Mouse (Mus musculus) left cerebral cortex, adult 2 months (tissue): ENCODE results near the gene Frmd4b. TPM values are rescaled to one million over a fixed set of nuclear protein-coding genes. Genes with fewer than 3 reads are reported as not detected.

Experiments
- DNase-seq, 2 experiments: peaks; one replicate each; pipeline ENCODE4 v3.0.0; 2021 to 2022; ENCODE audit warnings: low spot score in 2 of 2, mixed read lengths in 1 of 2; ENCODE audit errors: extremely low spot score in 1 of 2
- H3K27ac ChIP-seq: fragments of 200-600 bp; 2 replicates; pipeline ENCODE4 v1.8.1; 2022
- H3K4me3 ChIP-seq: fragments of 200-600 bp; 2 replicates; pipeline ENCODE4 v1.8.1; 2022
- CTCF ChIP-seq: fragments of 200-600 bp; IDR thresholded peaks from 2 replicates; pipeline ENCODE4 v1.8.1; 2022; ENCODE audit warnings: antibody characterized with exemption, mild to moderate bottlenecking, moderate library complexity
- intact Hi-C: fragments of 180-260 bp; cut with DNase I; formaldehyde crosslinking; loops from one replicate; pipeline ENCODE4 v1.15.1; 2025
- long read RNA-seq, 2 experiments: library from polyadenylated mRNA; stranded (forward); transcript quantifications; one replicate each; pipeline ENCODE4 v2.0.0; 2021; ENCODE audit warnings: borderline mapping rate in 2 of 2
- total RNA-seq, 2 experiments: library from RNA; stranded (reverse); gene quantifications; 2 replicates each; pipeline ENCODE4 v1.2.3; 2021

Gene Frmd4b
- total RNA-seq = 10 to 100 TPM; 14.2 to 15.6 TPM
- long read RNA-seq, experiment 1, full-length matches to known transcripts = 6 of 9 reads
- long read RNA-seq, experiment 1, partial matches to known transcripts = 1 of 9 reads
- long read RNA-seq, experiment 1, other reads (novel, unspliced or antisense) = 2 of 9 reads
- long read RNA-seq, experiment 2, full-length matches to known transcripts = 6 of 10 reads
- long read RNA-seq, experiment 2, partial matches to known transcripts = 3 of 10 reads
- long read RNA-seq, experiment 2, other reads (novel, unspliced or antisense) = 1 of 10 reads

DNA sequence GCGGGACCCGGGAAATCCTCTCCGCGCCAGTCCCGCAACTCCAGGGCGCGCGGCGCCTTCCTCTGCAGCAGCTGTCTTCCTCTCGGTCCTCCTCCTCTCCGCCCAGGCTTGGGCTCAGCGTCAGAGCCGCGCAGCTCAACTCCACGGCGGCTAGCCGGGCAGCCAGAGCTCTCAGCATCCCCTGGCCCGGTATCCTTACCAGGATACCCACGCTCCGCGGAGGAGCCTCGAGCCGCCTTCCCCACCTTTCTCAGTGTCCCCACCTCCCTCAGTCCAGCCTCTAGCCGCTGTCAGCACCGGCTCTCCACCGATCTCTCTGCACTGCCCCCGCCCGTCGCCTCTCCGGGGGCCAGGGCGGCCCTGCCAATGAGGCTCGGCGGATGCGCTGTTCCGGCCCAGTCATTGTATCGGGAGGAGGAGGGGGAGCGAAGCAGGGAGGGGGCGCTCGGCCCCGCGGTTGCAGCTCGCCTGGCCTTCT, at the start of gene Frmd4b:
TSS of gene Frmd4b (minus strand) at position 276 of the 478 bp plus-strand sequence.
- Histone ChIP-seq H3K4me3 (peak within 1 kb of the TSS; percentile 54), H3K27ac (peak within 1 kb of the TSS; percentile 85)
- no peak for TF ChIP-seq CTCF
- intact Hi-C loops = loop anchor here (5.0 kb wide), 1 partner anchor 125 kb away; no protein-coding TSS in a partner anchor
- peak; percentile 67 to 69 for DNase-seq

DNA sequence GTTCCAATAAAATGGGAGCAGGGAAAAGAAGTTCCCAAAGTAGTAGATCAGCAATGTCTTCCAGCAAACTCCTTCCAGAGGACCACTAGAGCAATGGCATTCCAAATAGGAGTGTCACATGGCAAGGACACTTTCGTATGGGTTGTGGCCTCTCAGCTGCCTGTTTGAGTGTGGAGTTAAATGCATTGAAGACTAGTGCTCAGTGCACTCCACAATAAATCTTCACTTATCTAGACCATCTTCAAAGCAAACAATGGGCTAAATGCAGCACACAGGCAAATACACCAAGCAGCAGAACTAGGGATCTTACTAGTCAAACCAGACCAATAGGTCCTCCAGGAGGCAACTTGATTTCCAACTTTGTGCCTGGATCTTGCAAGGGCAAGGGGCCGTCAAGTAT, 49.1 kb upstream of the Frmd4b start:
- intact Hi-C loops = no loop called here
- TF ChIP-seq CTCF = no peak
- Histone ChIP-seq H3K27ac (no peak overlapping the region), H3K4me3 (no peak overlapping the region)
- DNase-seq = no peak

DNA sequence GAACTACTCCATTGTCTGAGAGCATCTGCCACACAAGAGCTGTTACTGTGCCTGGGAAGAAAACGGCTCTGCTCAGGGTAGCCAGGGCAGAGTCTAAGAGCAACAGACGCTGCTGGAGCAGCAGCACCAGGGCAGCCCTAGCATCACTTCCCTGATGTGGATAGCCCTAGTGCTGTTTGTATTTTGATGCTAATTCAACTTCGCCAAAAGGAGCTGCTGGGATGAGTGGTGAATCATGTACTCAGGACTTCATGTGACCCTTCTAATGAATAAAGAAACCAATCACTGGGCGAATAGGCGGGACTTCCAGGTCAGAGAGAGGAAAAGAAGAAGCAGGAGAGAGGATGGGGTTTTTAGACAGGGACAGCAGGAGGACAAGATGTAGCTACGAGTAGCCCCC, 41.6 kb upstream of the Frmd4b start:
- no peak for TF ChIP-seq CTCF
- DNase-seq = no peak
- Histone ChIP-seq H3K27ac (no peak overlapping the region), H3K4me3 (no peak overlapping the region)
- intact Hi-C loops = no loop called here

DNA sequence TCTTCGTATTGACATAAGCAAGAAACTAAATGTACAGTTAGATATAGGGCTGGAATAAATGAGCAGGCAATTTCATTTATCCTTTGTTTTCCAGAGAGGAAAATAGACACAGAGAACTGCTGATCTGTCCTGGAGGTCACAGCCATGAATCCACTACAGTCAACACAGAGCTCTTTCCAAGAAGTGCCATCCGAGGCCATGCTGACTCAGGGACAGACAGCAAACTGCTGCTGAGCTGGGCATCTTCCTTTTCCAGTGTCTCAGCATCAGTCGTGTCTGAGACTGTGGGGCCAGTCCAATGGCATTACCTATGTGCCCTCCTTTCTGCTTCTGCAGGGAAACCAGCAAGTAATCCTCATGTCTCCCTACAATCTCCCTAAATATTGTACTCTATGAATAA, 38.6 kb upstream of the Frmd4b start:
- no peak for TF ChIP-seq CTCF
- DNase-seq = no peak
- Histone ChIP-seq H3K4me3 (no peak overlapping the region), H3K27ac (no peak overlapping the region)
- intact Hi-C loops = no loop called here

DNA sequence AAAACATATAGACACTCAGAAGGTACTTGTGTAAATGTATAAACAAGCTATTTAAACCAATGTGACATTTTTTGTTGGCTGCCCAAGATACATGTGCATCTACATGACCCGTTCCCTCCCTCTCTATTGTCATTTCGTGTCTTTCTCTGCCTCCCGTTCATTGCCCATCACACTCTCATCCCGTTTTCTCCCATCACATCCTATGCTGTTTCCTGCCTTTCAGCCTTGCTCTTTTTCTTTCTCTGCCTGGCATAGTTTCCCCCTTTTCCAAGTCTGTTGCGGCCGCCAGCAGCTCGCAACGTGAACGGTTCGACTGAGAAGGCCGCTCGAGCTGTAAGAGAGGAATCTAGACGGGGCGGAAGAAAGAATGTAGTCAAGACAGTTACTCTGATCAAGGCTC, 30.2 kb upstream of the Frmd4b start:
- TF ChIP-seq CTCF = no peak
- H3K4me3 ChIP-seq = no peak overlapping the region
- no peak overlapping the region for H3K27ac ChIP-seq
- DNase-seq = no peak
- intact Hi-C loops = no loop called here

DNA sequence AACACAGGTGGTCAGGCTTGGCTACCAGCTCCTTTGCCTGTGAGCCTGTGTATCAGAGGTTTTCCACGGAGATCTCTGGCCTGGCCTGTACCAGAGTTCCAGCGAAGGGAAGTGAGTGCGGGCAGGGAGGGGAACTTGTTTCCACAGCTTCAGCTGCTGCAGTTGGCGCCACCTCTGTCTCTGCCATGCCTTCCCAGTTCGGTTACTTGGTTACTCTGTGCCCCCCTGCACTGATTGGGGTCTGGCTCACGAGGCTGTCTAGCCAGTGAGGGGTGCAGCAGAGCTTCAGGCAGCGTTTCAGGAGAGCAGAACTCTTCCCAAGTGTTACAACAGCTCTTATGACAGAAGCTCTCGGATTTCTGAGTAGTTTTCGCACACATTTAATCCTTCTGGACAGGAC, 6.0 kb upstream of the Frmd4b start:
- Histone ChIP-seq H3K4me3 (no peak overlapping the region), H3K27ac (no peak overlapping the region)
- TF ChIP-seq CTCF = no peak
- DNase-seq = no peak
- intact Hi-C loops = no loop called here

DNA sequence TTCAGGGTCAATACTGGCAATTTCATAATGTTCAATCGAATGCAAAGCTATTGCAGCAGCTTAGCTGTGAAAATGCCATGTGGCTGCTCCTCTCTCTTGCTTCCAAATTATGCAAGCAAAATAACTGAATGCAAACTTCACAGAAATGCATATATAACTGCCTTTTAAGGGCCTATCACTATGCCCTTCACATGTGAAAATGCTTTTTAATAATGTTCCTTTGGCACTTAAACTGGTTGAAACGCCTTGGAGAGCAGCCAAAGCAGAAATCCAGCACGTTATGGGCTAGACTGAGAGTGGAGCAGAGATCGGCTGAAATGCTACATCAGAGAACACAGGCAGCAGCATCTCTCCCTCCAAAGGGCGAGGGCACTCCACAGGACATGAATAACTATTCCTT, 4.9 kb upstream of the Frmd4b start:
- intact Hi-C loops = no loop called here
- Histone ChIP-seq H3K27ac (no peak overlapping the region), H3K4me3 (no peak overlapping the region)
- TF ChIP-seq CTCF = no peak
- DNase-seq = no peak

DNA sequence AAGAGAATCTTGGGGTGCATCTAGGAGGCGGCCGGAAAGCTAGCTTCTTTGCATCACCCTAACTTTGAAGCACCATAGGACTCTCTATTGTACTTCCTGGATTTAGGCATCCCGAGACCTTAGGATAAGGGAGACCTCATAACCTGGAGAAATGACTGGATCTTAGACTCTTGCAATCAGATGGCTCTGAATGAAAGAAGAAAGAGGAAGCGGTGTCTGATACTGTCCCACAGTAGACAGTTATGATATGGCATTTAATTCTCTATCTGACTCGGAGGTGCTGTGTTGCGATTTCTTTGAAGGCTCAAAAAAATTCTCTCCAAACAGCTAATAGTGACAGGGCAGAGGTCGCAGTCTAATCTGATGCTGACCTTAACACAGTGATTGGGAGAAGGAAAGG, 433 bp upstream of the Frmd4b start:
- peak overlapping the region; percentile 54 for H3K4me3 ChIP-seq
- H3K27ac ChIP-seq = no peak overlapping the region; the same call in 1 of the 2 replicates
- intact Hi-C loops = loop anchor here (5.0 kb wide), 1 partner anchor 125 kb away; no protein-coding TSS in a partner anchor
- TF ChIP-seq CTCF = no peak
- DNase-seq = no peak

DNA sequence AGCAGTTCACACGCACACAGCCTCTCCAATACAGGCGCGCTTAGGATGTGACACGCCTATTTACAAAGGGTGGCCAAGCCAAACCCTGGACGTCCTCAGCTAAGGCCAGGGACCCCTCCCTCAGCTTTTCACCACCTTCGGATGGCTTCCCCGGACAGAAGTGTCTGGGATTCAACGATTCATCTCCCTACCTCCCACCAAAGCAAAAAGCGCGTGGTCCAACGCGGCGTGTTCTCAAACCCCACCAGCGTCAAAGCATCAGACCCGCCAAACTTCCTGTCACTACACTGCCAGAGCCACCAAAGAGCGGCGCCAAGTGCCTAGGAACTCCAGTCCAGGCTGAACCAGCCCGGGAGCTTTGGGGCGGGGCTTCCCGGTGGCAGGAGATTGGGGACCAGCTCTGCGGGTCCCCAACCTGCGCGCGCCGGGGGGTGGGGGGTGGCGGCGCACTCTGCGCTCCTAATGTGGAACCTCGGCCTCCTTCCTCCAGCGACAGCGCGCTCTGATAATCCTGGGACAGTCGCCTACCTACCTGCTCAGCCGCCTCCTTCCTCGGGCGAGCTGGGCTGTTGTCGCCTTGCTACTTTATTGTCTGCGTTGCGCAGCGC, 579 bp downstream of the Frmd4b start:
- intact Hi-C loops = loop anchor here (5.0 kb wide), 1 partner anchor 126 kb away; no protein-coding TSS in a partner anchor
- H3K27ac ChIP-seq = peak overlapping the region; percentile 85; the same call in 1 of the 2 replicates
- H3K4me3 ChIP-seq = peak overlapping the region; percentile 54
- no peak for TF ChIP-seq CTCF
- peak; percentile 35 to 47 for DNase-seq

DNA sequence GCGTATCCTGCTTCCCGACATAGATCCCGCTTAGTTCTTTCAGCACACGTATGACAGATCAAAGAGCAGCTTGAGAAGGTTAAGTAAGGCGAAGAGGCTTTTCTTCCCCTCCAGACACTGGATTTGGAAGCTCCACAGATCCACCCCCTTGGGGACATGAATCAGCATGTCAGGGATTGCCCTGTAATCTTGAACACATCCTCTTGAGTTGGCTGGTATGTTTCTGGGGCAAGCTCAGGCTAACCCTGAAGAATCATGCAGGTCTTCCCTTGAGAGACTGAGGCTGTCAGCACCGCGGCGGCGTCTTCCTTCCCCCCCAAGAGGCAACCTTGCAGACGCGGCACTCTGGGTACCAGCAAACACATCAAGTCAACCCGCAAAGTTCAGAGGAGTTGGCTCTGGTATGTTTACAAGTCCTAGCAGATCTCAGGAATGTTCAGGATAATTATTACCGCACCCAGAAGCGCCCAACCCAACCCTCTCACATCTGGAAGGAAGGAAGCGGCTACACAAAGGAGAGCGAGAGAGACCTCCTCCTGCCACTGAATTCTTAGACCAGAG, 1.4 kb downstream of the Frmd4b start:
- H3K27ac ChIP-seq = no peak overlapping the region
- no peak for TF ChIP-seq CTCF
- intact Hi-C loops = loop anchor here (5.0 kb wide), 1 partner anchor 126 kb away; no protein-coding TSS in a partner anchor
- peak overlapping the region; percentile 54 for H3K4me3 ChIP-seq
- peak in 1 of 2 experiments; percentile 11 for DNase-seq

DNA sequence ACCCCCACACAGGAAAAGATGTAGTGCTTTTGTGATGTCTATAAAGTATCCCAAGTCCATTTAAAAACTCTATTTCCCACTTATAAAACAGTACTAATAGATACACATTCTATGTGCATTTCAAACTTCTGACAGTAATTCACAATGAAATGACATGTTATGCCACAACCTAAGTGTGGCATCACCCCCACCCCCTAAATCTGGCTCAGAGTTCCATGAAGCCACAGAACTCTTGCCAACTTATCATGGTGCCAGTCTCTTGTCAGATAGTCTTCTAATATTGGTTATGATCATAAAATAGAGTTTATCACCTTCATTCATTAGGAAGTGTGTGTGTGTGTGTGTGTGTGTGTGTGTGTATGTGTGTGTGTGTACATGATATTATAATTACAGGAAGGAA, 3.2 kb downstream of the Frmd4b start:
- no peak for DNase-seq
- no peak for TF ChIP-seq CTCF
- H3K4me3 ChIP-seq = no peak overlapping the region
- intact Hi-C loops = no loop called here
- H3K27ac ChIP-seq = no peak overlapping the region

DNA sequence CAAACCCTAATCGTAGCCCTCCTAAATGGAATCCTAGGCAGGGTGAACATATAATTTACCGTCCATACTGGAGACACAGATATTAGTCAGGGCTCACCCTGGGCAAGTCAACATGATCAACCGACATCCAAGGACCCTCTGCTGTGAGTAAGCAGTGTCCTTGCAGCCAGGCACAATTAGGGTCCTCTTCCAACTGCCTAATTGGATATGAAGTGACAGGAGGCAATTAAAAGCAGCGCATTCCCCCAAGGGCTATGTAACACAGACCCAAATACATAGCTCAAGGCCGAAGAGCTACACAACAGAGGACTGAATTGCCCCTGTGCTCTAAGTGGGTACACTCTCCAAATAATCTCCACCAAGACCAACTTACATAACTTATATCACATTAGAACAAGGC, 4.5 kb downstream of the Frmd4b start:
- H3K4me3 ChIP-seq = no peak overlapping the region
- intact Hi-C loops = no loop called here
- no peak for TF ChIP-seq CTCF
- no peak for DNase-seq
- no peak overlapping the region for H3K27ac ChIP-seq
